Comparison of ENCODE assay signal across 9 mouse cellular contexts in the genomic region with DNA sequence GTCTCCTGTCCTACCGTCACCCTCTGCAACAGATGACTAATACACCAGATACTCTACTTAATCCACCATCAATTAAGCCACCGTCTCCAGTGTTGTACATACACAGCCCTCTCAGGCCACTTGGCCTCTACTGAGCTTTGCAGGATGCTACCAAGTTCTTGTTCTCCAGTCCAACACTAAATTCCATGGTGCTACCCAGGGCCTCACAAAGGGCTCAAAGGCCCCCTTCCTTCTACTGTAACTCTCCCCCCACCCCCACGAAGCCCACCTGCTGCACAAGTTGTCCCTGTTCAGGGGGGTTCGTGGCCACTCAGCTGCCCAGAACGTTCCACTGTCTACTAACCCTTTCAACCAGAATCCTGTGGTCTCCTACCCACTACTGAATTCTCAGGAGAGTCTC. TPM values are rescaled to one million over a fixed set of nuclear protein-coding genes. Genes with fewer than 3 reads are reported as not detected.
DNase-seq lines count a peak whose midpoint lies in the region; ATAC-seq and TF ChIP-seq lines count a peak whose summit lies in the region.
"Had no signal": no experiment of that assay in that cellular context is flagged by ENCODE, and none has a peak within 500 bp of the region (broad histone marks: within the 10 kb centered on the region; RNA-seq: fewer than 3 reads in every experiment).

No protein-coding gene starts in this region.

- peaks cover 12% of the 10 kb centered on the region; the same call in 1 of the 2 replicates for H3K4me1 ChIP-seq in lung, embryonic 14.5 days (ENCODE audit: insufficient read depth)
- peaks cover 8% of the 10 kb centered on the region; the same call in 1 of the 2 replicates for H3K4me1 ChIP-seq in forebrain, embryonic 14.5 days (ENCODE audit: control insufficient read depth, insufficient read depth, low read length)
- H3K4me1 ChIP-seq in intestine, postnatal 0 days (replicated peaks; ENCODE audit: control insufficient read depth, insufficient read depth, low read length) = peaks cover 6% of the 10 kb centered on the region; the same call in 1 of the 2 replicates
- H3K4me1 ChIP-seq in neural tube, embryonic 14.5 days (ENCODE audit: control insufficient read depth, insufficient read depth, low read length) = peaks cover 5% of the 10 kb centered on the region

- H3K4me2 ChIP-seq in lung, embryonic 14.5 days = peak overlapping the region; percentile 98
- peak overlapping the region; percentile 99 for H3K4me2 ChIP-seq in forebrain, embryonic 14.5 days (ENCODE audit: low read length)
- H3K4me2 ChIP-seq in intestine, postnatal 0 days (replicated peaks; ENCODE audit: low read depth) = peak overlapping the region; percentile 92
- H3K4me2 ChIP-seq in neural tube, embryonic 14.5 days (ENCODE audit: low read depth, low read length) = peak overlapping the region; percentile 90

- H3K9me3 ChIP-seq in lung, embryonic 14.5 days (ENCODE audit: low read depth, low read length) = no peaks in the 10 kb centered on the region
- no peaks in the 10 kb centered on the region for H3K9me3 ChIP-seq in forebrain, embryonic 14.5 days (replicated peaks; ENCODE audit: control insufficient read depth, low read length)
- no peaks in the 10 kb centered on the region for H3K9me3 ChIP-seq in intestine, postnatal 0 days (ENCODE audit: control insufficient read depth)
- H3K9me3 ChIP-seq in neural tube, embryonic 14.5 days (ENCODE audit: control insufficient read depth, low read length) = no peaks in the 10 kb centered on the region

- peaks cover 11% of the 10 kb centered on the region; the same call in 1 of the 2 replicates for H3K27me3 ChIP-seq in lung, embryonic 14.5 days (ENCODE audit: insufficient read depth, low read length)
- no peaks in the 10 kb centered on the region for H3K27me3 ChIP-seq in forebrain, embryonic 14.5 days (replicated peaks; ENCODE audit: control insufficient read depth, insufficient read depth, low read length)
- no peaks in the 10 kb centered on the region for H3K27me3 ChIP-seq in intestine, postnatal 0 days (replicated peaks; ENCODE audit: control insufficient read depth, insufficient read depth, low read length)
- H3K27me3 ChIP-seq in neural tube, embryonic 14.5 days (ENCODE audit: control insufficient read depth, insufficient read depth, low read length) = no peaks in the 10 kb centered on the region

- H3K36me3 ChIP-seq in lung, embryonic 14.5 days (ENCODE audit: insufficient read depth) = no peaks in the 10 kb centered on the region
- no peaks in the 10 kb centered on the region for H3K36me3 ChIP-seq in forebrain, embryonic 14.5 days (ENCODE audit: control insufficient read depth, insufficient read depth, low read length)
- no peaks in the 10 kb centered on the region for H3K36me3 ChIP-seq in intestine, postnatal 0 days (ENCODE audit: control insufficient read depth, insufficient read depth)
- no peaks in the 10 kb centered on the region for H3K36me3 ChIP-seq in neural tube, embryonic 14.5 days (ENCODE audit: control insufficient read depth, insufficient read depth, low read length)

- no peak overlapping the region for H3K9ac ChIP-seq in lung, embryonic 14.5 days
- no peak overlapping the region; the same call in 1 of the 2 replicates for H3K9ac ChIP-seq in forebrain, embryonic 14.5 days (ENCODE audit: low read length)
- H3K9ac ChIP-seq in intestine, postnatal 0 days (ENCODE audit: low read depth, low read length) = no peak overlapping the region
- no peak overlapping the region for H3K9ac ChIP-seq in neural tube, embryonic 14.5 days (replicated peaks; ENCODE audit: low read depth, low read length)

- no peak overlapping the region for H3K27ac ChIP-seq in lung, embryonic 14.5 days (ENCODE audit: low read depth)
- H3K27ac ChIP-seq in forebrain, embryonic 14.5 days (ENCODE audit: low read depth, low read length) = no peak overlapping the region
- H3K27ac ChIP-seq in intestine, postnatal 0 days (ENCODE audit: low read depth, low read length) = no peak overlapping the region
- no peak overlapping the region for H3K27ac ChIP-seq in neural tube, embryonic 14.5 days (ENCODE audit: low read depth, low read length)

- TF ChIP-seq CTCF in lung, embryonic 14.5 days (IDR thresholded peaks at IDR 0.05; ENCODE audit: low read depth) = no peak
- no peak for TF ChIP-seq CTCF in intestine, postnatal 0 days (IDR thresholded peaks at IDR 0.05; ENCODE audit: low read depth)

- no peak for DNase-seq in lung, embryonic 14.5 days
- no peak for DNase-seq in lung, postnatal 25 days (ENCODE audit: low spot score)
- DNase-seq in forebrain, embryonic 14.5 days (ENCODE audit: low spot score) = no peak
- DNase-seq in thymus, postnatal 0 days (ENCODE audit: low spot score) = no peak
- DNase-seq in spleen, postnatal 4 days (ENCODE audit: low spot score in 2 of 2) = no peak
- DNase-seq: kidney, postnatal 4 days had no signal

- WGBS in lung, embryonic 14.5 days = 70% methylated on average over 5 of the region's 5 CpGs
- WGBS in forebrain, embryonic 14.5 days = 80% methylated on average over 5 of the region's 5 CpGs
- 62% methylated on average over 5 of the region's 5 CpGs for WGBS in intestine, postnatal 0 days
- 78% methylated on average over 5 of the region's 5 CpGs for WGBS in neural tube, embryonic 14.5 days

- H3K4me3 ChIP-seq in lung, embryonic 14.5 days (ENCODE audit: low read depth, low read length) = peak overlapping the region; percentile 70; the same call in 1 of the 2 replicates
- H3K4me3 ChIP-seq in forebrain, embryonic 14.5 days (ENCODE audit: low read depth, low read length) = peak overlapping the region; percentile 79
- peak overlapping the region; percentile 76 for H3K4me3 ChIP-seq in intestine, postnatal 0 days (ENCODE audit: low read depth, low read length)
- H3K4me3 ChIP-seq in neural tube, embryonic 14.5 days (ENCODE audit: low read depth, low read length) = peak overlapping the region; percentile 72; the same call in 1 of the 2 replicates

- ATAC-seq in lung, embryonic 14.5 days (ENCODE audit: insufficient read depth) = no peak
- ATAC-seq in forebrain, embryonic 14.5 days = no peak
- no peak for ATAC-seq in intestine, postnatal 0 days
- no peak for ATAC-seq in neural tube, embryonic 14.5 days (ENCODE audit: low read depth)
- ATAC-seq in megakaryocyte-erythroid progenitor cell, adult 5-6 weeks (replicated peaks; ENCODE audit: low FRiP score, low TSS enrichment, poor library complexity, severe bottlenecking) = no peak

RNA-seq across cellular contexts. Expression of gene Tbc1d8, which starts 1.5 kb away (rescaled TPM):
- 9.9 and 10.7 TPM in 2 replicates for polyA plus RNA-seq in lung, embryonic 14.5 days (2014; fragmentation: Nextera tagmentation; extraction: Ambion mirVana)
- polyA plus RNA-seq in forebrain, embryonic 14.5 days (2014; fragmentation: Nextera tagmentation; extraction: Ambion mirVana) = 4.7 and 7.3 TPM in 2 replicates
- 4.2 and 4.7 TPM in 2 replicates for polyA plus RNA-seq in intestine, postnatal 0 days (2015; fragmentation: Nextera tagmentation; extraction: Ambion mirVana)
- polyA plus RNA-seq in neural tube, embryonic 14.5 days (2014; fragmentation: Nextera tagmentation; extraction: Ambion mirVana) = 10.3 and 12.6 TPM in 2 replicates
- 5.9 and 7.4 TPM in 2 replicates for polyA plus RNA-seq in thymus, postnatal 0 days (2015; fragmentation: Nextera tagmentation; extraction: Ambion mirVana)
- 14.1 and 25.6 TPM in 2 replicates for total RNA-seq in megakaryocyte-erythroid progenitor cell, adult 5-6 weeks (2014; fragmentation: Nextera tagmentation)
- total RNA-seq in megakaryocyte-erythroid progenitor cell, adult 5-6 weeks (2017) = 4.9 and 13.1 TPM in 2 replicates

RNA-seq across cellular contexts. Expression of gene Cnot11, which starts 57.7 kb away (rescaled TPM):
- 26.8 and 29.0 TPM in 2 replicates for polyA plus RNA-seq in lung, embryonic 14.5 days (2014; fragmentation: Nextera tagmentation; extraction: Ambion mirVana)
- 19.7 and 19.8 TPM in 2 replicates for polyA plus RNA-seq in forebrain, embryonic 14.5 days (2014; fragmentation: Nextera tagmentation; extraction: Ambion mirVana)
- polyA plus RNA-seq in intestine, postnatal 0 days (2015; fragmentation: Nextera tagmentation; extraction: Ambion mirVana) = 13.5 and 14.7 TPM in 2 replicates
- 17.1 and 19.9 TPM in 2 replicates for polyA plus RNA-seq in neural tube, embryonic 14.5 days (2014; fragmentation: Nextera tagmentation; extraction: Ambion mirVana)
- 24.3 and 24.6 TPM in 2 replicates for polyA plus RNA-seq in thymus, postnatal 0 days (2015; fragmentation: Nextera tagmentation; extraction: Ambion mirVana)
- total RNA-seq in megakaryocyte-erythroid progenitor cell, adult 5-6 weeks (2014; fragmentation: Nextera tagmentation) = 25.9 and 27.2 TPM in 2 replicates
- total RNA-seq in megakaryocyte-erythroid progenitor cell, adult 5-6 weeks (2017) = 25.1 and 28.9 TPM in 2 replicates
